Mouse (Mus musculus): ENCODE data around the gene Dph1.

GRCm38 (mm10) chr11:75240158-75240934, 49.3 kb upstream of the Dph1 start:
- peak; percentile 29; the same call in 1 of the 2 replicates for TF ChIP-seq CTCF (IDR thresholded peaks at IDR 0.05; ENCODE audit: low read depth)
- TF ChIP-seq EP300 (IDR thresholded peaks at IDR 0.05; ENCODE audit: low read depth), result no peak
